Mouse (Mus musculus) stomach, embryonic 16.5 days (tissue): ENCODE data around the gene Imp4. TPM values are rescaled to one million over a fixed set of nuclear protein-coding genes. Genes with fewer than 3 reads are reported as not detected.

Experiments
- ATAC-seq: fragments of 200-750 bp; cut with Nextera tagmentation; 2 replicates; pipeline ENCODE4 v1.8.0; 2017; ENCODE audit warnings: moderate number of reproducible peaks, moderate TSS enrichment; ENCODE audit not compliant: insufficient read depth, low FRiP score
- H3K27ac ChIP-seq: fragments of 300-500 bp; sonication (generic); 2 replicates; pipeline ENCODE4 v1.5.1; 2014; ENCODE audit warnings: low read length
- H3K27me3 ChIP-seq: fragments of 300-500 bp; sonication (generic); 2 replicates; pipeline ENCODE4 v1.6.1; 2014; ENCODE audit warnings: low read length, control low read depth, mixed read lengths; ENCODE audit not compliant: control insufficient read depth, insufficient read depth
- H3K36me3 ChIP-seq: fragments of 300-500 bp; sonication (generic); 2 replicates; pipeline ENCODE4 v1.6.1; 2014; ENCODE audit warnings: low read length; ENCODE audit not compliant: control insufficient read depth, insufficient read depth
- H3K4me1 ChIP-seq: fragments of 300-500 bp; sonication (generic); 2 replicates; pipeline ENCODE4 v1.6.1; 2014; ENCODE audit warnings: low read length, control low read depth, mixed read lengths; ENCODE audit not compliant: control insufficient read depth, insufficient read depth
- H3K4me2 ChIP-seq: fragments of 300-500 bp; sonication (generic); 2 replicates; pipeline ENCODE4 v1.6.1; 2014; ENCODE audit warnings: low read depth, low read length, mixed read lengths
- H3K4me3 ChIP-seq: fragments of 300-500 bp; sonication (generic); replicated peaks from 2 replicates; pipeline ENCODE4 v1.5.1; 2014; ENCODE audit warnings: mild to moderate bottlenecking, low read length
- H3K9ac ChIP-seq: fragments of 300-500 bp; sonication (generic); 2 replicates; pipeline ENCODE4 v1.6.1; 2014; ENCODE audit warnings: low read length
- H3K9me3 ChIP-seq: fragments of 300-500 bp; sonication (generic); replicated peaks from 2 replicates; pipeline ENCODE4 v1.6.1; 2016; ENCODE audit warnings: low read length, control low read depth; ENCODE audit not compliant: control insufficient read depth
- WGBS: fragments of 180-500 bp; shearing (Covaris S2); extraction: QIAGEN DNeasy Blood & Tissue Kit; methylation state at CpG from one replicate; pipeline ENCODE4 v1.1.7; 2014; 5-methylcytosine and 5-hydroxymethylcytosine counted together
- polyA plus RNA-seq: library from polyadenylated mRNA; unstranded; fragments of >200 nt; fragmentation: Nextera tagmentation; extraction: Ambion mirVana; gene quantifications from 2 replicates; pipeline ENCODE4 v1.2.1, GENCODE M21; 2015

The Imp4 gene
- 74.1 and 86.2 TPM in 2 replicates for polyA plus RNA-seq

DNA sequence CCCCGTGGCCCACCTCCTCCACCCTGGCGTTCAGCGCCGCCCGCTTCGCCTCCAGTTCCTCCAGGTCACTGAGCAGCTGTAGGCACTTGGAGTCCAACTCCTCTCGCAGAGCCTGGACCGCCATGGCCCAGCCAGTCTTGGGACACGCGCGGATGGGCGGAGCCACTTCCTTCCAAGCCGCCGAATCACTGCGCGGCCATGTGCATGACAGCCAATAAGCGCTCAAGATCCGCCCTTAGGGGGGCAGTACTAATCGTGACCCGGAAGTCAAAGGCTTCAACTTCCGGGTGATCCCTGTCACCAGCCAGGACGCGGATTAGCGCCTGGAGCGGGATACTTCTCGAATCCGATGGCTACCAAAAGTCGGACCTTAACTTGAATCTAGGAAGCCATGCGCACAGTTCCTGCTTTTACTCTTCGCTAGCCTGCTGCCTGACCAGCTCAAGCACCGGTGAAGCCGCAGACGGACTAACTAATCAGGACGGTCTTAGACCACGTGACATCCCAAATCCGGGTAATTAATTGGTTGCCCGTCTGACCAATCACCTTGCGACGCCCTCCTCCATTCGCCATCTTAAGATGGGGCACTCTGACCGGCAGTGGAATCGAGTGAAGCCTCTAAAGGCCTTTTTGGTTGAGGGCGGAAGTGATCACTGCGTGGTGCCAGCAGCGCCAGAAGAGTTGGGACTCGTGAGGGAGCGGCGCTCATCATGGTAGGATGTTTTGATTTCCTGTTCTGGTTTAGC, at the start of gene Imp4, which contains the start of gene Ccdc115:
Gene Imp4, plus strand, starts transcription at position 637 of the 746 bp plus-strand sequence.
Gene Ccdc115, minus strand, starts transcription at position 458 of the 746 bp plus-strand sequence.
- H3K36me3 ChIP-seq, result peaks cover 24% of the 10 kb centered on the region; the same call in 1 of the 2 replicates
- peak; percentile 95 for ATAC-seq
- no peaks in the 10 kb centered on the region for H3K9me3 ChIP-seq
- H3K4me1 ChIP-seq, result peaks cover 7% of the 10 kb centered on the region
- under 1% methylated on average over 48 of the region's 48 CpGs for WGBS
- peak within 1 kb of the TSS; percentile 63 for H3K4me3 ChIP-seq
- H3K27me3 ChIP-seq, result no peaks in the 10 kb centered on the region
- H3K9ac ChIP-seq, result peak within 1 kb of the TSS; percentile 73
- H3K27ac ChIP-seq, result peak within 1 kb of the TSS; percentile 51
- H3K4me2 ChIP-seq, result peak within 1 kb of the TSS; percentile 82

DNA sequence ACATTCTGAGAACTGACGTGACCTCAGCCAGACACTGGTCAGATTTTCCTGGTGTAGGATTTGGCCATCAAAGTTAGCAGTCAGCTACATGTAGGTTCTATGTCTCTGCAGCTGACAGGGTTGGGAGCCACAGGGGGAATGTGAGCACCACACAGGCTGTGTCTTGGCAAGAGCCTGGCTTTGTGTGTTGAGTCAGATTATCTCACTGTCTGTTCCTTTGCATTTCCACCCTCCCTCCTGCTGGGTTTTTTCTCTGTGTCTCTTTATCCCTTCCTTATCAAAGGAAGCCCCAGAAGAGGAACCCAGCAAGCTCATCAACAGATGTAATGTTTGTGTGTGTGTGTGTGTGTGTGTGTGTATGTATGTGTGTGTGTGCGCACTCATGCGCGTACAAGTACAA, 43.3 kb upstream of the Imp4 start:
- no peak overlapping the region for H3K4me3 ChIP-seq
- WGBS, result 86% methylated on average over 4 of the region's 4 CpGs
- ATAC-seq, result no peak

DNA sequence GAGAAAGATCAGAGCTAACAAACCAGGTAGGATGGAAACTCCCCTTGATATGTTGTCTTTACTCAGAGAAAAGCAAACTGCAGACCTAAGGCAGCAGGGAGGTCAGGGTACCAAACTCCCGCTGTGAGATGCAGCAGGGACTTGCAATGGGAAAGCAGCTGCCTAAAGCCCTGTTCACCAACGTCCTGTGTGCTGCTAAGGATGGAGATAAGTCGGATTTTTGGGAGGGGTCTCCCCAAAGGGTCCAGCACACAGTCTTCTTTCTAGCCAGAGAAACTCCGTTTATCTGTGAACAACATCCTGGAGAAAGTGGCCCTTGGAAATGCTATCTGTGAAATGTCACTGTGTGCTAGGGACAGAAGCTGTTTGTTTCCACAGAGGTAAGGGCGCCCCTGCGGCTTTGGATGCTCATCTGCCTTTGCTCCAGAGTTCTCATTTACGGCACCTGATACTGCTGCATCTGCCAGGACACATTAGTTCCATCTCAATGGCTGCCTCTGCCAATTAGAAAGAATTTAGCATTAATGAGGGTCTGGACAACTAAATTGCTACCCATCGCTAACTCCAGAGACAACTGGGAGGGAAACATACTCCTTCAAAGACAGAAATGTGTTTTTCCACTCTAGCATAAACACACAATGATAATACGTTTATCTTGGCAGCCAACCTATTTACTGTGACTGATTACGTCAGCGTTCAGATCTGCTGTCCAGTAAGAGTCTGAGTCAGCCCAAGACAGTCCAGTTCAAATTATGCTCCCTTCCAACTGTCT, 40.3 kb upstream of the Imp4 start:
- Histone ChIP-seq H3K9ac (no peak overlapping the region), H3K27ac (no peak overlapping the region), H3K4me3 (no peak overlapping the region), H3K9me3 (no peaks in the 10 kb centered on the region), H3K4me2 (no peak overlapping the region), H3K36me3 (no peaks in the 10 kb centered on the region), H3K4me1 (no peaks in the 10 kb centered on the region), H3K27me3 (no peaks in the 10 kb centered on the region)
- WGBS, result 41% methylated on average over 11 of the region's 11 CpGs
- ATAC-seq, result peak; percentile 37; the same call in 1 of the 2 replicates

More for the DNA sequence above, 43.3 kb upstream of the Imp4 start:
- Histone ChIP-seq H3K4me1 (no peaks in the 10 kb centered on the region), H3K36me3 (no peaks in the 10 kb centered on the region), H3K9ac (no peak overlapping the region), H3K9me3 (no peaks in the 10 kb centered on the region), H3K4me2 (no peak overlapping the region), H3K27me3 (no peaks in the 10 kb centered on the region), H3K27ac (no peak overlapping the region)

DNA sequence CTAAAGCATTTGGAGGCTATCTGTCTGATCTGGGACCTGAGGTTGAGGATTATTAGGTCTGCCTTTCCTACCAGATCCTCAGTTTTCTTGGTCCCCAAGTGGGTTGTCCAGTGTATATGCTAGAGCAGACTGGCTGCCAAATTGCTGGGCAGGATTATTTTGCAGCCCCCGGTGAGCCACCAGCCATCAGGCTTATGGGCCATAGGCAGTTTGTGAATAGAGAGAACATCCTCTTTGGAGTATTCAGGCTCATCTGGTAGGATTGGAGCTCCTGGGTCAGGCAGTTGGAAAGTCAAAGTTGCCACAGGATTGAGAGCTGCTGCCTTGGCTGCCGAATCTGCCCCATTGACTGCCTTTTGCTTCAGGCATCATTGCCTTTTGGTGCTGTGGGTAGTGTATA, 11.2 kb upstream of the Imp4 start:
- Histone ChIP-seq H3K4me3 (no peak overlapping the region), H3K27me3 (no peaks in the 10 kb centered on the region), H3K9me3 (peaks cover 34% of the 10 kb centered on the region), H3K36me3 (0 out of 2 replicates have a peak, but pooled peaks cover 17% of the 10 kb centered on the region), H3K27ac (no peak overlapping the region), H3K9ac (no peak overlapping the region), H3K4me2 (no peak overlapping the region), H3K4me1 (peaks cover 1% of the 10 kb centered on the region; the same call in 1 of the 2 replicates)
- no peak for ATAC-seq
- WGBS, result 94% methylated on average over 2 of the region's 2 CpGs

DNA sequence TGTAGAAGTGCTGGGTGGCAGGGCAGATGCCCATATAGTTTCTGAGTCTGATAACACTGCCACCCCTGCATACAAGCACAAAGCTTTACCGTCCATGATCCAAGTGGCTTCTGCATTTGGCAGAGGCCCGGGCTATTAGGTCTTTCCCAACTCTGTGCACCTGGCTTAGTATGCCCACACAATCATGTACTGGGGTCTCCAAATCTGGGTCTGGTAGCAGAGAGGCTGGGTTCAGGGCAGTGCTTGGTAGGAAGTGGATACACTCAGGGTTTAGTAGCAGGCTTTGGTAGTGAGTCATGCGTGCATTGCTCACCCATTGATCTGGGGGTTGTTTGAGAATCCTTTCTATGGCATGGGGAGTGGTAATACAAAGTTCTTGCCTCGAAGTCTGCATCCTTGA, 10.4 kb upstream of the Imp4 start:
- ATAC-seq, result no peak
- 0 out of 2 replicates have a peak, but pooled peaks cover 17% of the 10 kb centered on the region for H3K36me3 ChIP-seq
- peaks cover 5% of the 10 kb centered on the region; the same call in 1 of the 2 replicates for H3K4me1 ChIP-seq
- 90% methylated on average over 4 of the region's 4 CpGs for WGBS
- no peak overlapping the region for H3K9ac ChIP-seq
- no peak overlapping the region for H3K4me2 ChIP-seq
- H3K27ac ChIP-seq, result no peak overlapping the region
- H3K9me3 ChIP-seq, result peaks cover 34% of the 10 kb centered on the region
- H3K27me3 ChIP-seq, result no peaks in the 10 kb centered on the region
- no peak overlapping the region for H3K4me3 ChIP-seq

DNA sequence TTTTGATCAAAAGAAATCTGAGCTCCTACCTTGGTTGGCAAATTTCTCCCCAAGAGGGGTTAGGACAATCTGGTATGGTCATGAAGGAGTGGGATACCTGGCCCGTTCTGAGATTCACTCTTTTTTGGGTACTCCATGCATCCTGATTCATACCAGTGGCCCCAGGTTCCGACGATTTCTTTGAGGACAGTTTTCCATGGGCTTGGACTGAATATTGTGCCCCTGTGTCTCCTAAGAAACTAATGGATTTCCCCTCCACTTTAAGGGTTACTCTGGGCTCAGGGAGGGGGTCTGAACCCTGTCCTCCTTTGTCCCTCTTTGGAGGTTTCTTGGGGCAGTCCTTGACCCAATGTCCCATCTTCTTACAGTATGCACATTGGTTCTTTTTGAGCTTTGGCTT, 8.7 kb upstream of the Imp4 start:
- no peak for ATAC-seq
- Histone ChIP-seq H3K4me2 (no peak overlapping the region), H3K4me3 (no peak overlapping the region), H3K9me3 (peaks cover 34% of the 10 kb centered on the region), H3K27me3 (no peaks in the 10 kb centered on the region), H3K4me1 (peaks cover 5% of the 10 kb centered on the region; the same call in 1 of the 2 replicates), H3K27ac (no peak overlapping the region), H3K36me3 (0 out of 2 replicates have a peak, but pooled peaks cover 17% of the 10 kb centered on the region), H3K9ac (no peak overlapping the region)
- WGBS, result 99% methylated on average over 3 of the region's 3 CpGs

DNA sequence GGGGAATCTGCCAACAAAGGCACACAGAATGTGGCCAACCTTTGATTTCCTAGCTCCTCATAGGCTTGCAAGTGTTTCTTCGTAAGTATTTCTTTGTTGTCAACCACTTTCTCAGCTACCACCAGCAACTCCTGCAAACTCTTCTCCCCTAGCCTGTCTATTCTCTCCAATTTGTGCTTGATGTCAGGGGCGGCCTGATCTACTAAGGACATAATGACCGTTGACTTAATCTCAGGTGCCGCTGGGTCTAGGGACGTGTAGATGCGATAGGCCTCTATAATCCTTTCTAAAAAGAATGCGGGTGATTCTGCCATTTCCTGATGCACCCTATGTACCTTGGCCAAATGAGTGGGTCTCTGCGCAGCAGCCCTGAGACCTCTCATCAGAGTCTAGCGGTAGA, 8.2 kb upstream of the Imp4 start:
- WGBS, result 96% methylated on average over 9 of the region's 9 CpGs
- ATAC-seq, result no peak
- peaks cover 5% of the 10 kb centered on the region; the same call in 1 of the 2 replicates for H3K4me1 ChIP-seq

DNA sequence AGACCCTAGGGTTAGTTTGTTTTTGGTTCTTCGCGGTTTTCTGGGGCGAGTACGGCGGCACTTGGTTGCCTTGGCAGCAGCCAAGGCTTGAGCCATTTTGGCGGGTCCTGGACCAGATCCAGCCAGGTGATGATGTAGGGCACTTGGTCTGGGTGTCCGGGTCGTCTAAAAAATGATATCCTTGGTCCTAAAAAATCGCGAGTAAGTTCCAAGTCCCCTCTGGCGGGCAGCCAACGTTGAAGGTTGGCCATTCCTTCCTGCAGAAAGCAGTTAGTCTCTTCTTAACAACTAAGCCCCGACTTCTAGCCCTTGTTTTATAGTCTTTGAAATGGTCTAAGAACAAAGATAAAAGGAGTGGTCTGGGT, 7.3 kb upstream of the Imp4 start:
- ATAC-seq, result no peak
- no peak overlapping the region for H3K27ac ChIP-seq
- peak overlapping the region; percentile 56 for H3K4me3 ChIP-seq
- H3K4me1 ChIP-seq, result peaks cover 5% of the 10 kb centered on the region; the same call in 1 of the 2 replicates
- peak overlapping the region; percentile 82; the same call in 1 of the 2 replicates for H3K9ac ChIP-seq
- no peaks in the 10 kb centered on the region for H3K27me3 ChIP-seq
- H3K4me2 ChIP-seq, result peak overlapping the region; percentile 83
- WGBS, result 51% methylated on average over 13 of the region's 13 CpGs
- H3K9me3 ChIP-seq, result peaks cover 32% of the 10 kb centered on the region
- 0 out of 2 replicates have a peak, but pooled peaks cover 17% of the 10 kb centered on the region for H3K36me3 ChIP-seq

More for the DNA sequence above, 8.2 kb upstream of the Imp4 start:
- no peak overlapping the region for H3K4me3 ChIP-seq
- no peaks in the 10 kb centered on the region for H3K27me3 ChIP-seq
- H3K27ac ChIP-seq, result no peak overlapping the region
- peaks cover 34% of the 10 kb centered on the region for H3K9me3 ChIP-seq
- H3K36me3 ChIP-seq, result 0 out of 2 replicates have a peak, but pooled peaks cover 17% of the 10 kb centered on the region
- no peak overlapping the region for H3K9ac ChIP-seq
- no peak overlapping the region for H3K4me2 ChIP-seq
